Mouse (Mus musculus) bone marrow, adult 2 months (tissue): ENCODE results near the gene Serpina1e.

Source experiments
- CTCF ChIP-seq: fragments of 200-500 bp; IDR thresholded peaks from 2 replicates; pipeline ENCODE4 v1.5.1; 2011; ENCODE audit warnings: low read length, control low read depth; ENCODE audit not compliant: control insufficient read depth, insufficient read depth
- POLR2A ChIP-seq: fragments of 200-500 bp; IDR thresholded peaks from 2 replicates; pipeline ENCODE4 v1.6.1; 2011; ENCODE audit warnings: low read depth, mild to moderate bottlenecking, control low read depth, low read length, borderline replicate concordance; ENCODE audit not compliant: control insufficient read depth

- TF ChIP-seq POLR2A = no peak
- TF ChIP-seq CTCF = no peak
Measured at GRCm38 (mm10) chr12:103981646-103982360, 23.0 kb upstream of the Serpina1e start.
